Mouse (Mus musculus): ENCODE measurements at regions not wholly inside any gene's neighbourhood (a gene's known extent, or its start where the extent isn't known, plus 50 kb on each side); places are given as distances from the start of the nearest gene placed in this dataset.

GRCm38 (mm10) chr7:75379595-75379994 is 70.5 kb upstream of the Sv2b start:
- TF ChIP-seq POLR2A (IDR thresholded peaks at IDR 0.05; ENCODE audit: control insufficient read depth, low read depth, low read length) (no peak), CTCF (IDR thresholded peaks at IDR 0.05; ENCODE audit: control insufficient read depth, insufficient read depth, insufficient replicate concordance, low read depth, low read length) (no peak)
